Mouse (Mus musculus): ENCODE measurements around the gene Fv1. TPM values are rescaled to one million over a fixed set of nuclear protein-coding genes. Genes with fewer than 3 reads are reported as not detected.

Fv1 gene
- polyA plus RNA-seq, 1 experiment from 2014 or later: 2.6 TPM

DNA sequence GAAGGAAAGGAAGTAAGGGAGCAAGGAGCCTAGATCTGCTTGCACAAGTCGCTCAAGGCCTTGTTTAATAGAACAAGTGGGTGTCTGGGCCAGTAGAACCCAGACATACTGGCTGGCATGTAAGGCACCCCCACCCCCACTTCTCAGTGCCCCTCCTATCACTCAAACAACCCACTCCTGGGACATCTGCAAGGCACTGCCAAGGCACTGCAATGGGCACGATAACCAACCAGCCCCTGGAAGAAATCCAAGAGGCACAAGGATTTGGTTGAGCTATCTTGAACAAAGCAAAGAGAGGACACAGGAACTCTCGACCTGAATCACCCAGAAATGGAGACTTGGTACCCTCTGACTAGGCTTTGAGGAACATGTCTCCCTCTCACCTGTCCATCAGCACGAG, 19.5 kb downstream of the Fv1 start:
- Histone ChIP-seq H3K4me3 (ENCODE audit: low read depth, low read length) (no peak overlapping the region), H3K27ac (replicated peaks) (no peak overlapping the region), H3K9ac (ENCODE audit: low read length) (no peak overlapping the region), H3K27me3 (ENCODE audit: control insufficient read depth, insufficient read depth, low read length) (no peaks in the 10 kb centered on the region), H3K4me2 (replicated peaks; ENCODE audit: low read depth) (no peak overlapping the region), H3K4me1 (replicated peaks; ENCODE audit: control insufficient read depth, insufficient read depth) (no peaks in the 10 kb centered on the region), H3K9me3 (ENCODE audit: control insufficient read depth, low read length) (no peaks in the 10 kb centered on the region), H3K36me3 (ENCODE audit: control insufficient read depth, insufficient read depth, low read length) (peaks cover 20% of the 10 kb centered on the region)
- ATAC-seq (ENCODE audit: low FRiP score, low TSS enrichment): no peak
- WGBS: 94% methylated on average over 4 of the region's 4 CpGs
- DNase-seq (ENCODE audit: low spot score): no peak
- TF ChIP-seq EP300 (optimal IDR thresholded peaks at IDR 0.05): no peak
- TF ChIP-seq CTCF (IDR thresholded peaks at IDR 0.05; ENCODE audit: low read depth): no peak

GRCm38 (mm10) chr4:147890341-147890740, 21.6 kb downstream of the Fv1 start:
- Histone ChIP-seq H3K4me3 (ENCODE audit: low read depth, low read length) (no peak overlapping the region), H3K4me2 (replicated peaks; ENCODE audit: low read depth) (no peak overlapping the region), H3K9ac (ENCODE audit: low read length) (no peak overlapping the region), H3K9me3 (ENCODE audit: control insufficient read depth, low read length) (no peaks in the 10 kb centered on the region), H3K27me3 (ENCODE audit: control insufficient read depth, insufficient read depth, low read length) (no peaks in the 10 kb centered on the region), H3K4me1 (replicated peaks; ENCODE audit: control insufficient read depth, insufficient read depth) (no peaks in the 10 kb centered on the region), H3K27ac (replicated peaks) (no peak overlapping the region), H3K36me3 (ENCODE audit: control insufficient read depth, insufficient read depth, low read length) (peaks cover 16% of the 10 kb centered on the region)
- ATAC-seq (ENCODE audit: low FRiP score, low TSS enrichment) (no peak), DNase-seq (ENCODE audit: low spot score) (no peak)
- WGBS: 84% methylated on average over 6 of the region's 6 CpGs
- TF ChIP-seq CTCF (IDR thresholded peaks at IDR 0.05; ENCODE audit: low read depth): no peak
- no peak for TF ChIP-seq EP300 (optimal IDR thresholded peaks at IDR 0.05)

DNA sequence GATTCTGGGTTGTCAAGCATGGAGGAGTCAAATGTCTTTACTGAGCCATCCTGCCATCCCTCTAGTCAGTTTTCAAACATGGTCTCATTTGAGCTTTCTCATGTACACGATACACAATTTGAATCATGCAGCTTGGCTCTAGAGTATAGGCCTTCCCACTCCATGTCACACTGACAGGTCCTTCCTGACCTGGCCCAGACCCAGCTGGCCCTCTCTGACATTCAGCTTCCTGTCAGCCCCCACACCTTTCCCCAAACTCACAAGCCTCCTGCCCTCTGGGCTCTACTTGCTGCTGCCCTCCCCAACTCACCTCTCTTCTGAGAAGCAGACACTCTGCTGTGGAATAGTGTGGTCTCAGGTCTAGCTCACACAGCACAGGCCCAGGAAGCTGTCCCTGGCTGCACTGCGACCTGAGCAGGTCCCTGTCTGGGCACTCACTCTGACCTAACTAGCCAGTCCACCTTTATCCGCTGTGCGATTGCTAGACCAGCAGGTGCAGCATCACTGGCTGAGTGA, 27.1 kb downstream of the Fv1 start:
- H3K4me3 ChIP-seq (ENCODE audit: low read depth, low read length): no peak overlapping the region
- no peak overlapping the region for H3K9ac ChIP-seq (ENCODE audit: low read length)
- H3K4me2 ChIP-seq (replicated peaks; ENCODE audit: low read depth): no peak overlapping the region
- no peak for TF ChIP-seq CTCF (IDR thresholded peaks at IDR 0.05; ENCODE audit: low read depth)
- TF ChIP-seq EP300 (optimal IDR thresholded peaks at IDR 0.05): no peak
- ATAC-seq (ENCODE audit: low FRiP score, low TSS enrichment) (no peak), DNase-seq (ENCODE audit: low spot score) (no peak)
- H3K27ac ChIP-seq (replicated peaks): no peak overlapping the region
- 85% methylated on average over 4 of the region's 4 CpGs for WGBS
- 0 out of 2 replicates have a peak, but pooled peaks cover 3% of the 10 kb centered on the region for H3K4me1 ChIP-seq (replicated peaks; ENCODE audit: control insufficient read depth, insufficient read depth)
- no peaks in the 10 kb centered on the region for H3K27me3 ChIP-seq (ENCODE audit: control insufficient read depth, insufficient read depth, low read length)
- H3K36me3 ChIP-seq (ENCODE audit: control insufficient read depth, insufficient read depth, low read length): peaks cover 13% of the 10 kb centered on the region
- no peaks in the 10 kb centered on the region for H3K9me3 ChIP-seq (ENCODE audit: control insufficient read depth, low read length)

- 0 out of 2 replicates have a peak, but pooled peaks cover 3% of the 10 kb centered on the region for H3K4me1 ChIP-seq (replicated peaks; ENCODE audit: control insufficient read depth, insufficient read depth)
- TF ChIP-seq EP300 (optimal IDR thresholded peaks at IDR 0.05) (no peak), CTCF (IDR thresholded peaks at IDR 0.05; ENCODE audit: low read depth) (no peak)
- WGBS: 47% methylated on average over 1 of the region's 1 CpGs
- H3K27me3 ChIP-seq (ENCODE audit: control insufficient read depth, insufficient read depth, low read length): no peaks in the 10 kb centered on the region
- H3K4me3 ChIP-seq (ENCODE audit: low read depth, low read length): no peak overlapping the region
- no peak overlapping the region for H3K27ac ChIP-seq (replicated peaks)
- ATAC-seq (ENCODE audit: low FRiP score, low TSS enrichment) (no peak), DNase-seq (ENCODE audit: low spot score) (no peak)
- H3K9ac ChIP-seq (ENCODE audit: low read length): no peak overlapping the region
- no peak overlapping the region for H3K4me2 ChIP-seq (replicated peaks; ENCODE audit: low read depth)
- peaks cover 11% of the 10 kb centered on the region for H3K36me3 ChIP-seq (ENCODE audit: control insufficient read depth, insufficient read depth, low read length)
- H3K9me3 ChIP-seq (ENCODE audit: control insufficient read depth, low read length): no peaks in the 10 kb centered on the region
Measured at GRCm38 (mm10) chr4:147896411-147896810, 27.6 kb downstream of the Fv1 start.

GRCm38 (mm10) chr4:147897348-147897747, 28.6 kb downstream of the Fv1 start:
- no peak overlapping the region for H3K9ac ChIP-seq (ENCODE audit: low read length)

GRCm38 (mm10) chr4:147900452-147900851, 31.7 kb downstream of the Fv1 start:
- H3K27me3 ChIP-seq (ENCODE audit: control insufficient read depth, insufficient read depth, low read length): no peaks in the 10 kb centered on the region
- peaks cover 8% of the 10 kb centered on the region; the same call in 1 of the 2 replicates for H3K4me1 ChIP-seq (replicated peaks; ENCODE audit: control insufficient read depth, insufficient read depth)
- no peak overlapping the region for H3K4me3 ChIP-seq (ENCODE audit: low read depth, low read length)
- TF ChIP-seq CTCF (IDR thresholded peaks at IDR 0.05; ENCODE audit: low read depth) (no peak), EP300 (optimal IDR thresholded peaks at IDR 0.05) (no peak)
- no peak overlapping the region for H3K9ac ChIP-seq (ENCODE audit: low read length)
- peaks cover 11% of the 10 kb centered on the region for H3K36me3 ChIP-seq (ENCODE audit: control insufficient read depth, insufficient read depth, low read length)
- peak overlapping the region; percentile 49; the same call in 1 of the 2 replicates for H3K27ac ChIP-seq (replicated peaks)
- no peak overlapping the region for H3K4me2 ChIP-seq (replicated peaks; ENCODE audit: low read depth)
- WGBS: 75% methylated on average over 7 of the region's 7 CpGs
- DNase-seq (ENCODE audit: low spot score) (no peak), ATAC-seq (ENCODE audit: low FRiP score, low TSS enrichment) (peak; percentile 62)
- H3K9me3 ChIP-seq (ENCODE audit: control insufficient read depth, low read length): no peaks in the 10 kb centered on the region

More at GRCm38 (mm10) chr4:147897348-147897747, 28.6 kb downstream of the Fv1 start:
- Histone ChIP-seq H3K4me3 (ENCODE audit: low read depth, low read length) (no peak overlapping the region), H3K4me1 (replicated peaks; ENCODE audit: control insufficient read depth, insufficient read depth) (0 out of 2 replicates have a peak, but pooled peaks cover 3% of the 10 kb centered on the region), H3K9me3 (ENCODE audit: control insufficient read depth, low read length) (no peaks in the 10 kb centered on the region), H3K4me2 (replicated peaks; ENCODE audit: low read depth) (no peak overlapping the region), H3K36me3 (ENCODE audit: control insufficient read depth, insufficient read depth, low read length) (peaks cover 11% of the 10 kb centered on the region), H3K27me3 (ENCODE audit: control insufficient read depth, insufficient read depth, low read length) (no peaks in the 10 kb centered on the region), H3K27ac (replicated peaks) (no peak overlapping the region)
- no peak for TF ChIP-seq CTCF (IDR thresholded peaks at IDR 0.05; ENCODE audit: low read depth)
- TF ChIP-seq EP300 (optimal IDR thresholded peaks at IDR 0.05): no peak
- no peak for ATAC-seq (ENCODE audit: low FRiP score, low TSS enrichment)
- 85% methylated on average over 3 of the region's 3 CpGs for WGBS
- no peak for DNase-seq (ENCODE audit: low spot score)

Data from stomach, postnatal 0 days (tissue).